Mouse (Mus musculus) CH12.LX (cell line): ENCODE data around the gene Bicdl1. TPM values are rescaled to one million over a fixed set of nuclear protein-coding genes. Genes with fewer than 3 reads are reported as not detected.

Experiments used
- DNase-seq: peaks from one replicate; pipeline ENCODE4 v3.0.0-alpha.2; 2013; ENCODE audit errors: extremely low read depth
- H3K27ac ChIP-seq: 2 replicates; pipeline ENCODE4 v1.5.1; 2012; ENCODE audit warnings: low read depth, mild to moderate bottlenecking, control low read depth, moderate library complexity; ENCODE audit not compliant: insufficient read depth
- H3K27me3 ChIP-seq: replicated peaks from 2 replicates; pipeline ENCODE3; 2012; ENCODE audit warnings: inconsistent platforms
- H3K36me3 ChIP-seq, 2 experiments: replicated peaks in 1 of 2; 2 replicates each; pipeline versions ENCODE3 to v1.6.1; 2012; ENCODE audit warnings: inconsistent platforms in 1 of 2, low read length in 1 of 2, mild to moderate bottlenecking in 1 of 2, mixed read lengths in 1 of 2, moderate library complexity in 1 of 2; ENCODE audit not compliant: control insufficient read depth in 1 of 2, insufficient read depth in 1 of 2
- H3K4me1 ChIP-seq, 2 experiments: 2 replicates each; pipeline ENCODE4 v1.6.1; 2012; ENCODE audit warnings: inconsistent platforms in 1 of 2, moderate library complexity in 1 of 2; ENCODE audit not compliant: insufficient read depth in 2 of 2, control insufficient read depth in 1 of 2
- H3K4me2 ChIP-seq: 2 replicates; pipeline ENCODE4 v1.6.1; 2012; ENCODE audit warnings: low read depth, mild to moderate bottlenecking, control low read depth; ENCODE audit not compliant: poor library complexity, insufficient read depth, severe bottlenecking
- H3K4me3 ChIP-seq, 3 experiments: fragments of 150-350 bp in 1 of 3; sonication (generic) in 1 of 3; replicated peaks in 1 of 3; 2 replicates each; pipeline versions ENCODE3 to v1.5.1; 2011 to 2012; ENCODE audit warnings: low read depth in 2 of 3, low read length in 2 of 3, mild to moderate bottlenecking in 2 of 3, moderate library complexity in 2 of 3, control low read depth in 1 of 3, improper control_type of control experiment in 1 of 3, inconsistent platforms in 1 of 3, mixed read lengths in 1 of 3; ENCODE audit not compliant: poor library complexity in 1 of 3
- H3K79me2 ChIP-seq: replicated peaks from 2 replicates; pipeline ENCODE4 v1.6.1; 2012; ENCODE audit warnings: mild to moderate bottlenecking, moderate library complexity; ENCODE audit not compliant: control insufficient read depth, poor library complexity, insufficient read depth, severe bottlenecking; ENCODE audit errors: extremely low read depth
- H3K9ac ChIP-seq: 2 replicates; pipeline ENCODE4 v1.6.1; 2012; ENCODE audit warnings: low read depth, mild to moderate bottlenecking, control low read depth, moderate library complexity; ENCODE audit not compliant: insufficient read depth
- H3K9me3 ChIP-seq: replicated peaks from 2 replicates; pipeline ENCODE3; 2012; ENCODE audit warnings: low read length, inconsistent platforms, mixed read lengths
- BHLHE40 ChIP-seq: IDR thresholded peaks from 2 replicates; pipeline ENCODE4 v1.6.1; 2011; ENCODE audit warnings: mild to moderate bottlenecking, low read depth, low read length, improper control_type of control experiment
- CHD1 ChIP-seq: IDR thresholded peaks from 2 replicates; pipeline ENCODE4 v1.6.1; 2012; ENCODE audit warnings: low read depth, low read length, improper control_type of control experiment, inconsistent platforms
- CTCF ChIP-seq, 2 experiments: IDR thresholded peaks in 1 of 2; conservative IDR thresholded peaks in 1 of 2; 2 replicates each; pipeline ENCODE4 v1.5.1; 2011 to 2012; ENCODE audit warnings: low read depth in 2 of 2, low read length in 2 of 2, improper control_type of control experiment in 1 of 2, inconsistent platforms in 1 of 2, mild to moderate bottlenecking in 1 of 2, moderate library complexity in 1 of 2
- ELF1 ChIP-seq: IDR thresholded peaks from 2 replicates; pipeline ENCODE4 v1.6.1; 2014; ENCODE audit warnings: low read depth, mild to moderate bottlenecking, inconsistent platforms, low read length, improper control_type of control experiment
- EP300 ChIP-seq: IDR thresholded peaks from 2 replicates; pipeline ENCODE4 v1.6.1; 2011; ENCODE audit warnings: low read length, improper control_type of control experiment
- GABPA ChIP-seq: IDR thresholded peaks from 2 replicates; pipeline ENCODE4 v1.6.1; 2012; ENCODE audit warnings: low read depth, low read length, improper control_type of control experiment, inconsistent platforms; ENCODE audit not compliant: insufficient replicate concordance
- MXI1 ChIP-seq: IDR thresholded peaks from 2 replicates; pipeline ENCODE4 v1.6.1; 2011; ENCODE audit warnings: mild to moderate bottlenecking, low read depth, low read length, improper control_type of control experiment
- MYC ChIP-seq: IDR thresholded peaks from 2 replicates; pipeline ENCODE4 v1.6.1; 2011; ENCODE audit warnings: low read depth, mild to moderate bottlenecking, improper control_type of control experiment, low read length
- POLR2AphosphoS2 ChIP-seq: IDR thresholded peaks from 2 replicates; pipeline ENCODE4 v1.6.1; 2011; ENCODE audit warnings: low read depth, low read length, improper control_type of control experiment
- dilution Hi-C: fragments of 300-500 bp; cut with MboI; formaldehyde crosslinking; loops from 2 replicates; pipeline ENCODE4 v1.14.3; 2020; ENCODE audit warnings: low sequenced_read_pairs; ENCODE audit not compliant: extremely low pct_unique_long_range_greater_than_20kb, extremely low pct_ligation_motif_present
- in situ Hi-C: fragments of 300-500 bp; cut with MboI; formaldehyde crosslinking; loops from 3 replicates; pipeline ENCODE4 v1.14.3; 2019; ENCODE audit warnings: low sequenced_read_pairs, low pct_ligation_motif_present, low pct_unique_long_range_greater_than_20kb, mixed read lengths
- polyA plus RNA-seq: library from polyadenylated mRNA; unstranded; fragments of >175 nt; gene quantifications from 2 replicates; pipeline ENCODE4 v1.2.1, GENCODE M21; 2012; ENCODE audit warnings: low read depth; ENCODE audit not compliant: insufficient read length
- total RNA-seq, 2 experiments: library from RNA; depleted of rRNA; stranded (reverse); fragments of 300-350 nt in 1 of 2; fragments of >200 nt in 1 of 2; gene quantifications; 2 replicates each; pipeline ENCODE4 v1.2.3; 2012 to 2014

The Bicdl1 gene
- total and polyA plus RNA-seq, 3 experiments = 1.9 to 3.5 (median 2.3) TPM

DNA sequence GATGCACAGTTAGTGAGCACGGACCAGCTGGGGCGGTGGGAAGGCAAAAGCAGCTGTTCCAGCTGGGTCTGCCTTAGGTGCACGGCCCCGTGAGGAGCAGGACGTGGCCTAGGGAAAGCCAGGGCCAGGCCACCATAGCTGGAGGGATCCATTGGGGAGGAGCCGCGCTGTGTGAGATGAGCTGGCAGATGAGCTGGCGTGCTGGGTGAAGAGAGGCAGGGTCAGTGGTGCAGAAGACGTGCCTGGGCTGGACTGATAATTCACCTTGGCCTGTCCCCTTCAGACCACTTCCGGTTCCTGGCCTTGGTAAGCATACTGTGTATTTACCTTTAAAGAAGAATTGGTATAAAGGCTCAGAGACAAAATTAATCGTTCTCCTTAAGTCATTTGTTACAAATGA, 119.9 kb downstream of the Bicdl1 start:
- no peaks in the 10 kb centered on the region for H3K4me1 ChIP-seq
- no peaks in the 10 kb centered on the region for H3K27me3 ChIP-seq
- no peak for TF ChIP-seq MYC
- no peak for TF ChIP-seq CTCF (conservative IDR thresholded peaks at IDR 0.05 in 1 of 2, IDR thresholded peaks at IDR 0.05 in 1 of 2; ENCODE audit: low read depth in 2 of 2, low read length in 2 of 2)
- TF ChIP-seq, all 38 proteins: peak for 0
- dilution Hi-C loops = no loop called here
- no peak overlapping the region; the same call in 1 of the 2 replicates for H3K27ac ChIP-seq
- H3K9ac ChIP-seq = no peak overlapping the region
- no peaks in the 10 kb centered on the region for H3K79me2 ChIP-seq
- no peak overlapping the region for H3K4me3 ChIP-seq
- H3K9me3 ChIP-seq = no peaks in the 10 kb centered on the region
- H3K36me3 ChIP-seq = peaks cover 88 to 94% of the 10 kb centered on the region in 2 experiments
- no peak for DNase-seq
- in situ Hi-C loops = loop anchor here (5.0 kb wide), 1 partner anchor 34 kb away; no protein-coding TSS in a partner anchor
- no peak overlapping the region for H3K4me2 ChIP-seq

DNA sequence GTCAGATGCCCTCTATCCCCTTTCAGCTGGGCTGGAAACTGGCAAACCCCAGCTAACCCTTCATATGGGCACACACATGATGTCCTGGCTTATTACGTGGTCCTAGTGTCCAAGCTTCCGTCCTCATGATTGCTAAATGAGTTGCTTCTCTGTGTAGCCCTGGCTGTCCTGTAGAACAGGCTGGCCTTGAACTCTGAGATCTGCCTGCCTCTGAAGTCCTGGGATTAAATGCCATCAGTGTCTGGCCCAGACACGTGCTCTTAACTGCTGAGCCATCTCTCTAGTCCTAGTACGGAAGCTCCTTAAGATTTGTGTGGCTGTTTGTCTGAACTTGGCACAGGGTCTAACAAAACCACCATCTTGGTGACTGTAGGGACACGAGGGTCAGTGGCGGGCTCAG, 127.9 kb downstream of the Bicdl1 start:
- dilution Hi-C loops = no loop called here

More for the DNA sequence above, 127.9 kb downstream of the Bicdl1 start:
- Histone ChIP-seq H3K79me2 (no peaks in the 10 kb centered on the region), H3K27me3 (no peaks in the 10 kb centered on the region), H3K4me3 (no peak overlapping the region), H3K9me3 (no peaks in the 10 kb centered on the region), H3K4me2 (no peak overlapping the region), H3K4me1 (no peaks in the 10 kb centered on the region), H3K9ac (no peak overlapping the region), H3K36me3 (peaks cover 74 to 87% of the 10 kb centered on the region in 2 experiments), H3K27ac (no peak overlapping the region)
- no peak for DNase-seq
- in situ Hi-C loops = no loop called here
- TF ChIP-seq CHD1 (no peak), CTCF (conservative IDR thresholded peaks at IDR 0.05 in 1 of 2, IDR thresholded peaks at IDR 0.05 in 1 of 2; ENCODE audit: low read depth in 2 of 2, low read length in 2 of 2) (no peak), GABPA (no peak), BHLHE40 (no peak), POLR2AphosphoS2 (no peak), ELF1 (no peak), MXI1 (no peak), EP300 (no peak)

Other genes starting within 250 kb of the Bicdl1 start
- 16.7 and 18.0 TPM in 2 replicates for gene Sirt4, start 246.9 kb downstream of the Bicdl1 start, total RNA-seq (2012; rRNA removed)
- gene Sirt4, start 246.9 kb downstream of the Bicdl1 start, total RNA-seq (2014; rRNA removed) = 8.2 and 10.0 TPM in 2 replicates
- 13.3 and 15.3 TPM in 2 replicates for gene Sirt4, start 246.9 kb downstream of the Bicdl1 start, polyA plus RNA-seq
- 21.1 and 22.6 TPM in 2 replicates for gene Pxn, start 224.9 kb downstream of the Bicdl1 start, total RNA-seq (2012; rRNA removed)
- 13.9 and 17.0 TPM in 2 replicates for gene Pxn, start 224.9 kb downstream of the Bicdl1 start, total RNA-seq (2014; rRNA removed)
- 30.0 and 43.4 TPM in 2 replicates for gene Pxn, start 224.9 kb downstream of the Bicdl1 start, polyA plus RNA-seq
- gene Rplp0, start 172.2 kb downstream of the Bicdl1 start, total RNA-seq (2012; rRNA removed) = 5,037 and 5,581 TPM in 2 replicates
- gene Rplp0, start 172.2 kb downstream of the Bicdl1 start, total RNA-seq (2014; rRNA removed) = 5,841 and 6,606 TPM in 2 replicates
- gene Rplp0, start 172.2 kb downstream of the Bicdl1 start, polyA plus RNA-seq = 4,313 and 4,800 TPM in 2 replicates
- 81.9 and 88.7 TPM in 2 replicates for gene Gcn1l1, start 166.4 kb downstream of the Bicdl1 start, total RNA-seq (2012; rRNA removed)
- gene Gcn1l1, start 166.4 kb downstream of the Bicdl1 start, total RNA-seq (2014; rRNA removed) = 17.7 and 18.2 TPM in 2 replicates
- 53.6 and 62.9 TPM in 2 replicates for gene Gcn1l1, start 166.4 kb downstream of the Bicdl1 start, polyA plus RNA-seq
- 33.8 and 36.5 TPM in 2 replicates for gene Rab35, start 99.7 kb downstream of the Bicdl1 start, total RNA-seq (2012; rRNA removed)
- gene Rab35, start 99.7 kb downstream of the Bicdl1 start, total RNA-seq (2014; rRNA removed) = 31.9 and 37.5 TPM in 2 replicates
- 62.2 and 86.3 TPM in 2 replicates for gene Rab35, start 99.7 kb downstream of the Bicdl1 start, polyA plus RNA-seq
- 23.2 and 24.9 TPM in 2 replicates for gene Cit, start 113.7 kb upstream of the Bicdl1 start, total RNA-seq (2012; rRNA removed)
- gene Cit, start 113.7 kb upstream of the Bicdl1 start, total RNA-seq (2014; rRNA removed) = 6.6 and 7.0 TPM in 2 replicates
- gene Cit, start 113.7 kb upstream of the Bicdl1 start, polyA plus RNA-seq = 16.2 and 19.3 TPM in 2 replicates